Mouse (Mus musculus): ENCODE data around the gene Kcnj6. TPM values are rescaled to one million over a fixed set of nuclear protein-coding genes. Genes with fewer than 3 reads are reported as not detected.

Kcnj6 gene
- total RNA-seq (2014; fragmentation: Nextera tagmentation) (not detected in 2 replicates), total RNA-seq (2017) (not detected in 2 replicates)

GRCm38 (mm10) chr16:94997340-94997849 lies at the start of gene Kcnj6:
Gene Kcnj6, minus strand, starts transcription at chr16:94997701.
- ATAC-seq (replicated peaks; ENCODE audit: low FRiP score, low TSS enrichment, poor library complexity, severe bottlenecking): no peak

- no peak for ATAC-seq (replicated peaks; ENCODE audit: low FRiP score, low TSS enrichment, poor library complexity, severe bottlenecking)
Observed at GRCm38 (mm10) chr16:95009937-95010336, 12.4 kb upstream of the Kcnj6 start.

GRCm38 (mm10) chr16:95004599-95004998 lies 7.1 kb upstream of the Kcnj6 start:
- ATAC-seq (replicated peaks; ENCODE audit: low FRiP score, low TSS enrichment, poor library complexity, severe bottlenecking): no peak

GRCm38 (mm10) chr16:94999551-94999950 lies 2.0 kb upstream of the Kcnj6 start:
- ATAC-seq (replicated peaks; ENCODE audit: low FRiP score, low TSS enrichment, poor library complexity, severe bottlenecking): no peak

GRCm38 (mm10) chr16:94999019-94999418 lies 1.5 kb upstream of the Kcnj6 start:
- no peak for ATAC-seq (replicated peaks; ENCODE audit: low FRiP score, low TSS enrichment, poor library complexity, severe bottlenecking)

- ATAC-seq (replicated peaks; ENCODE audit: low FRiP score, low TSS enrichment, poor library complexity, severe bottlenecking): no peak
Observed at GRCm38 (mm10) chr16:94996791-94997281, 665 bp downstream of the Kcnj6 start.

- ATAC-seq (replicated peaks; ENCODE audit: low FRiP score, low TSS enrichment, poor library complexity, severe bottlenecking): no peak
Observed at GRCm38 (mm10) chr16:94995542-94996131, 1.9 kb downstream of the Kcnj6 start.

- ATAC-seq (replicated peaks; ENCODE audit: low FRiP score, low TSS enrichment, poor library complexity, severe bottlenecking): no peak
Observed at GRCm38 (mm10) chr16:94994924-94995323, 2.6 kb downstream of the Kcnj6 start.

GRCm38 (mm10) chr16:94994148-94994547 lies 3.4 kb downstream of the Kcnj6 start:
- no peak for ATAC-seq (replicated peaks; ENCODE audit: low FRiP score, low TSS enrichment, poor library complexity, severe bottlenecking)

GRCm38 (mm10) chr16:94990114-94990513 lies 7.4 kb downstream of the Kcnj6 start:
- ATAC-seq (replicated peaks; ENCODE audit: low FRiP score, low TSS enrichment, poor library complexity, severe bottlenecking): no peak

GRCm38 (mm10) chr16:94986731-94987130 lies 10.8 kb downstream of the Kcnj6 start:
- no peak for ATAC-seq (replicated peaks; ENCODE audit: low FRiP score, low TSS enrichment, poor library complexity, severe bottlenecking)

- no peak for ATAC-seq (replicated peaks; ENCODE audit: low FRiP score, low TSS enrichment, poor library complexity, severe bottlenecking)
Observed at GRCm38 (mm10) chr16:94984263-94984662, 13.2 kb downstream of the Kcnj6 start.

GRCm38 (mm10) chr16:94980374-94980773 lies 17.1 kb downstream of the Kcnj6 start:
- no peak for ATAC-seq (replicated peaks; ENCODE audit: low FRiP score, low TSS enrichment, poor library complexity, severe bottlenecking)

- no peak for ATAC-seq (replicated peaks; ENCODE audit: low FRiP score, low TSS enrichment, poor library complexity, severe bottlenecking)
Observed at GRCm38 (mm10) chr16:94979499-94979898, 18.0 kb downstream of the Kcnj6 start.

- ATAC-seq (replicated peaks; ENCODE audit: low FRiP score, low TSS enrichment, poor library complexity, severe bottlenecking): no peak
Observed at GRCm38 (mm10) chr16:94972080-94972855, 25.2 kb downstream of the Kcnj6 start.

GRCm38 (mm10) chr16:94968941-94969340 lies 28.6 kb downstream of the Kcnj6 start:
- no peak for ATAC-seq (replicated peaks; ENCODE audit: low FRiP score, low TSS enrichment, poor library complexity, severe bottlenecking)

GRCm38 (mm10) chr16:94968472-94968871 lies 29.0 kb downstream of the Kcnj6 start:
- no peak for ATAC-seq (replicated peaks; ENCODE audit: low FRiP score, low TSS enrichment, poor library complexity, severe bottlenecking)

GRCm38 (mm10) chr16:94957156-94957828 lies 40.2 kb downstream of the Kcnj6 start:
- ATAC-seq (replicated peaks; ENCODE audit: low FRiP score, low TSS enrichment, poor library complexity, severe bottlenecking): no peak

- ATAC-seq (replicated peaks; ENCODE audit: low FRiP score, low TSS enrichment, poor library complexity, severe bottlenecking): no peak
Observed at GRCm38 (mm10) chr16:94956410-94956809, 41.1 kb downstream of the Kcnj6 start.

GRCm38 (mm10) chr16:94953294-94953693 lies 44.2 kb downstream of the Kcnj6 start:
- ATAC-seq (replicated peaks; ENCODE audit: low FRiP score, low TSS enrichment, poor library complexity, severe bottlenecking): no peak
